Mouse (Mus musculus): ENCODE data around the gene Ulk4. TPM values are rescaled to one million over a fixed set of nuclear protein-coding genes. Genes with fewer than 3 reads are reported as not detected.

Gene Ulk4
- total RNA-seq, 2 experiments from 2014 or later: 8.1 to 8.8 TPM

- DNase-seq (ENCODE audit: low spot score in 2 of 2): no peak
Observed at GRCm38 (mm10) chr9:120986994-120987393, 290.0 kb downstream of the Ulk4 start.

DNA sequence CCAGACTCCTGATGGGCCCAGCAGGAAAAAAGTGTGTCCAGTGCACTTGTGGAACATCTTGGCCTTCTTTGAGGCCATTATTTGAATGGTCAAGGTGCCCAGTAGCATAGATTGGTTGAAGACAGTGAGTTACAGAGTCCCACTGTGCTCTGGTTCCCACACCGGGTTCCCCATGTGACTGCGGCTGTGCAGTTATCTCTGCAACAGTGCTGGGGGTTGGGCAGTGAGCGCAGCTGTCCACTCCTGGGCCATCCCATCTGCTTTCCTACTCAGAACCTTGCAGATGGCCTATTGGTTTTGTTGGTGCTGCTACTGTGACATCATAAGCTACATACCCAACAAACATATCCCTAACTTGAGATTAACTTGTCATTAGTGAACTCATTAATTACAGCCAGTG, 290.7 kb downstream of the Ulk4 start:
- DNase-seq (ENCODE audit: low spot score in 2 of 2): no peak

DNA sequence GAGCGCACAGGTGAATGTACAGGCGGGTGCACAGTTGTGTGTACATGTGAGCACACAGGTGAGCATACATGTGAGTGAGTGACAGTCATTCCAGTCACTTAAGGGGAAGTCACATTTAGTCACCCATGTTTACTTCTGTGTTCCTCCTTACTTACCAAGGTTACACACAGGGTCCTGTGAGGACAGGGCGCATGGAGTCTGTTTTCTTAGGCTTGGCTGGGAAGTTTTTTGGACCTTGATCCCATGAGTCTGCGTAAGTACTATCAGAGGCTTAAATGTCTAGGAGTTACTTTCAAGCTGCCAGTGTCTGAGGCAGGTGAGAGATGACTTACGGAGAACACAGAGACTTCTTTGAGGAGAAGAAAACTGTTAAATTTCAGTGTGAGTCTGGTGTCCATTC, 291.5 kb downstream of the Ulk4 start:
- no peak for DNase-seq (ENCODE audit: low spot score in 2 of 2)

- DNase-seq (ENCODE audit: low spot score in 2 of 2): no peak
Observed at GRCm38 (mm10) chr9:120985009-120985408, 292.0 kb downstream of the Ulk4 start.

- no peak for DNase-seq (ENCODE audit: low spot score in 2 of 2)
Observed at GRCm38 (mm10) chr9:120984509-120984908, 292.5 kb downstream of the Ulk4 start.

- DNase-seq (ENCODE audit: low spot score in 2 of 2): no peak
Observed at GRCm38 (mm10) chr9:120983849-120984248, 293.1 kb downstream of the Ulk4 start.

DNA sequence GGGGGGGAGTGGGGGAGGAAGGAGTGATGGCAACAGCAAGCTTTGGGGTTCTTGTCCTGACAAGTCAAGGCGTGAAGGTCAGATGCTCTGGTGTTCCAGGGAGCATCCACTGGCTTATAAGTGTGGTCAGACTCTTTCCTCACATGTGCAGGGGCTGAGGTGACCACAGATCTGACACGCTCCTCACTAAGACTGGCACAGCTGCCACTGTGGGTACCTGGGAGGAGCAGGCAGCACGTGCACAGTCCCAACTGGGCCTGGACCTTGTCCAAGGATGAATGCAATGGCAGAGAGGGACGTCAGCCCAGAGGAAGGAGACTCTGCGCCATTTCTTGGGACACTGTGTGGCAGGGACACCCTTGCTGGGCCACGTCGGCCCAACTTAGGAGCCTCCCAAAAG, 295.2 kb downstream of the Ulk4 start:
- no peak for DNase-seq (ENCODE audit: low spot score in 2 of 2)

GRCm38 (mm10) chr9:120976856-120977255, 300.1 kb downstream of the Ulk4 start:
- DNase-seq (ENCODE audit: low spot score in 2 of 2): no peak

GRCm38 (mm10) chr9:120976158-120976557, 300.8 kb downstream of the Ulk4 start:
- no peak for DNase-seq (ENCODE audit: low spot score in 2 of 2)

DNA sequence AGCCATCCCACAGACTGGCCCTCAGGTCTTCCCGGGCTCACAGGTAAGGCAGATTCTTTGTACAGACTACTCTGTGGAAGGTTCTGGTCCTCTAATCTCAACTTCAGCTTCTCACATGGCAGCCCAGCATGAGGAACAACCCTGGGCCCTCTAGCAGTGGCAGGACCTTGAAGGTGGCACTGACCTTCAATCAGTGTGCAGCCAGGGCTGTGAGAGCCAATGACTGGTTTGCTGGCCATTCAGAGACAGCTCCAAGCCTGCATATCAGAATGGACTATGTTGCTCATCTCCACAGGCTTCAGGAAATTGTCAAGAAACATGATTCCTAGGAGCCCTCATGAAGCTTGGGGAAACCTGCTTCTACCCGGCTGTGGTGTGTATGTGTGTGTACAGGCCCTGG, 302.8 kb downstream of the Ulk4 start:
- DNase-seq (ENCODE audit: low spot score in 2 of 2): no peak

DNA sequence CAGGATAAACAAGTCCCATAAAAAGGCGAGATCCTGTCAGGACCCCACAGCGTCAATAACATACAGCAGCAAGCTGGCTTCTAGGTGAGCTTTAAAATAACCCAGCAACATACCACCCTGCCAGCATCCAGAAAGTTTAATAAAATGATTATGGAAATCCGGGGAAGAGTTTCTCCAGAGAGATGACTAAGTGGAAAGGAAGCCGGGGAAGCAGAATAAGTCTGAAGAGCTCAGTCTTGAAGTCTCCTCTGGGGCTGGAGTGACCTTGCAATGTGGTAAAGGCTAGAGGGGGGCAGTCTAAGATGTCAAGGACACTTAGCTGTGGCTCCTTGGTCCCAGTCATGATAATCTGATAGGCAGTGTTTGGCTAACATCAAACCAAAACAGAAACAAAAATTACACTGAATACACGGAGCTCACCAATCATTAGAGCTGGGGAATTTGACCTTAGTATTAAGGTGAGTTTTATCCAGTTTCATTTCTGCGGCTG, 303.9 kb downstream of the Ulk4 start:
- no peak for DNase-seq (ENCODE audit: low spot score in 2 of 2)

DNA sequence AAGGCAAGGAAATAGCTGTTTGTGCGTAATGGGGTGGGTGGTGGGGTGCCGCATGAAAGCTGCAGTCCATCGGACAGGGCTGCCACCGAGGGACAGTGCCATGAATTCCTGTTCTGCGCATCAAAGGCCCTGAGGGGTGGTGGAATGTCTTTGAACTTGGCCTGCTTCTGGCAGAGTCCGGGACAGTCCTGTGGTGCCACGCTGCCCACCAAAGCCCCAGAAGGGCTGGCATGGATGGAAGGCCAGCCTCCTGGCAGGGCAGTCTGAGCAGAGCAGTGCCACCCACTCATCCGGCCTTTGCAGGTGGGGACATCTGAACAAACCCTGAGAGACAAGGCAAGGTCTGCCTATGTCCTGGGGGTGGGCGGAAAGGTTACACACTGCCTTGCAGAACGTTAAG, 312.0 kb downstream of the Ulk4 start:
- no peak for DNase-seq (ENCODE audit: low spot score in 2 of 2)

DNA sequence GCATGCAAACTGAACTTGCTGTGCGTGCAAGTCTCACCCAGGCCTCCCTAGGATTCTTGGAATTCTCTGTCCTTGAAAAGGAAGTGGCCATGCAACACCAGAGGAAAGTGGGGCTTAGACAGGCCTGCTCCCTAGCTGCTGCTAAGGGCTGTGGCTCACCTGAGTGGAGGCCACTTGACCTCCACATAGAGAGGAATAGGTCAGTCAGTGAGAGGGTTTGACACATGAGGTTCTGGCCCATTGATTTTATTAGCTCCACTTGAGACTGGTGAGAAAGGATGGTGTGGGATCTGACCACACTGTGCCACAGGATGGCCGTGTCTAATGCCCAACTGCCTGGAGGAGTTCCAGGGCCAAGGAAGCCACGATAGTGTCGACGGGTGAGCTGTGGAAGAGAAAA, 312.8 kb downstream of the Ulk4 start:
- no peak for DNase-seq (ENCODE audit: low spot score in 2 of 2)

GRCm38 (mm10) chr9:120963720-120964119, 313.3 kb downstream of the Ulk4 start:
- DNase-seq (ENCODE audit: low spot score in 2 of 2): no peak

DNA sequence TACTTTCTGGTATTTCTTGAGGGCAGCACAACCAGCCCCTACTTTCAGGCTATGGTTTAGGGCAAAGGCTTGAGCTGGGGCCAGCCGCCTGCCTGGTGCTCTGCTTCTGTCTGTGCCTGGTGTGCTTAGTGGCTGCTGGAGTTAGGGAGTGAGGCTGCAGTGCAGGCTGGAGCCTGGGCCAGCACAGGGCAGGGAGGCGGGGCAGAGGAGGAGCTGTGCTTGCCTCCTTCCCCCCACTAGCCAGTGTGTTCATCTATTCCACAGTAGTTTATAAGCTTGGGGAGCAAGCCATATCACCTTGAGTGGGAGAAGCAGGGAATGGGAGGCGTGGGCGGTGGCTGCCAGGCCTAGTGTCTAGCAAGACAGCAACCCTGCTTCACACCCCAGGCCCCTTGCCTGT, 313.9 kb downstream of the Ulk4 start:
- DNase-seq (ENCODE audit: low spot score in 2 of 2): no peak

DNA sequence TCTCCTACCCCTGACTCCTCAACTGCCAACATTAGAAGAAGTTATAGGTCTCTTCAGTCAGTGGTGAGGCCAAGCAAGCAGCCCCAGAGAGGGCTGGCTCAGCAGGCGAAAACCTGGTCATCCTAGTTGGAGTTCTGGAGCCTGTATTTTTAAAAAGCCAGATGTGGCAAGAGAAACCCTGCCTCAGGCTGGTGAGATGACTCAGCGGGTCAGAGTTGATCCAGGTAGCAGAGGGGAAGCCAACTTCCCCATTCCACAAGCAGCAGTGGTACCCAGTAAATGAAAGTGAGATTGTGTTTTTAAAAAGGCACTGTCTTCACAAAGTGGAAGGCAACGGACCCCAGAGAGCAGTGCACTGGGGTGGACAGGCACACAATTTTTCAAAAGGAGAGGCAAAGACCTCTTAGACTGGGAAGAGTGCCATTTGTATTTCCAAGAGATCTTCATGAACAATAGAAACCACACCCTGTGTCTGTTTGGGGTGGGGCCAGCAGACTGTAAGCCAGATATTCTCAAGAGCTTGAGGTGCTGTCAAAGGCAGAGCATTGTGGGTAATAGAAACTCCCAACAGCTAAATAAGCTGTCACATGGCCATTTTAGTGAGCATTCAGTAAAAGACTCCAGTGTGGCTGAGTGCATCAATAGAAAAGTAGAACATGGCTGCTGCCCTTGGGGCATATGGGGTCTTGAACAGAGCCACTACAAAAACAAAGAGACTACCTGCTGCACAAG, 314.9 kb downstream of the Ulk4 start:
- DNase-seq (ENCODE audit: low spot score in 2 of 2): no peak

GRCm38 (mm10) chr9:120961466-120961865, 315.5 kb downstream of the Ulk4 start:
- DNase-seq (ENCODE audit: low spot score in 2 of 2): no peak

GRCm38 (mm10) chr9:120960611-120961010, 316.4 kb downstream of the Ulk4 start:
- DNase-seq (ENCODE audit: low spot score in 2 of 2): no peak

GRCm38 (mm10) chr9:120959225-120959624, 317.8 kb downstream of the Ulk4 start:
- DNase-seq (ENCODE audit: low spot score in 2 of 2): no peak

DNA sequence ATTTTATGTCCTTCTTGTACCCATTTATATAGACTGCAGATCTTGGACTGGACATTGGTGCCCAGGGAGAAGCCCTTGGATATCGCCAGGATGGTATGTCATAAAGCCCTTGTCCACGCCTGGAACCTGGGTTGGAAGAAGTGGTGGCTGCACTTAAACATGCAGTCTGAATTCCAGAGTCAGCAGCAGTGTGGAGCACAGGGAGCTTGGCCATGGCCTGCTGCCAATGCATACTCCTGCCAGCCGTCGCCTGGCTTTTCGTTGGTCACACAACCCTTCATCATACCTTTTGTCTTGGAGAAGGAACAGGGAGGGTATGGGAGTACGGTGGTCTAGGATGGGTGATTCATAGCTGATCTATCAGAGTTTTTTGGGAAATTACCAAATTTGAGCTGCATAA, 318.4 kb downstream of the Ulk4 start:
- DNase-seq (ENCODE audit: low spot score in 2 of 2): no peak

GRCm38 (mm10) chr9:120958051-120958450, 318.9 kb downstream of the Ulk4 start:
- DNase-seq (ENCODE audit: low spot score in 2 of 2): no peak

- DNase-seq (ENCODE audit: low spot score in 2 of 2): no peak
Observed at GRCm38 (mm10) chr9:120951947-120952346, 325.1 kb downstream of the Ulk4 start.

GRCm38 (mm10) chr9:120950761-120951160, 326.2 kb downstream of the Ulk4 start:
- DNase-seq (ENCODE audit: low spot score in 2 of 2): no peak

All from left cerebral cortex, adult 18-20 months (tissue).